Mouse (Mus musculus): ENCODE results near the gene Pkp2. TPM values are rescaled to one million over a fixed set of nuclear protein-coding genes. Genes with fewer than 3 reads are reported as not detected.

Pkp2 gene
- polyA plus RNA-seq (2014; fragmentation: Illumina TruSeq; extraction: RNeasy Lipid Tissue Mini Kit (QIAGEN cat#74804); ENCODE audit: low read depth, low replicate concordance) = 3.0 TPM

GRCm38 (mm10) chr16:16213079-16213760 is at the start of gene Pkp2:
TSS of gene Pkp2 (plus strand) at chr16:16213318.

GRCm38 (mm10) chr16:16302369-16303137 is 89.4 kb downstream of the Pkp2 start, which contains the start of gene Yars2:
TSS of gene Yars2 (plus strand) at chr16:16302965.

Other genes with a start within 250 kb of the Pkp2 start
- gene Yars2, start 89.6 kb downstream of the Pkp2 start, polyA plus RNA-seq (2014; fragmentation: Illumina TruSeq; extraction: RNeasy Lipid Tissue Mini Kit (QIAGEN cat#74804); ENCODE audit: low read depth, low replicate concordance) = 49.9 TPM
- gene Dnm1l, start 145.6 kb downstream of the Pkp2 start, polyA plus RNA-seq (2014; fragmentation: Illumina TruSeq; extraction: RNeasy Lipid Tissue Mini Kit (QIAGEN cat#74804); ENCODE audit: low read depth, low replicate concordance) = 304 TPM

Measured in adrenal gland, adult 10 weeks (tissue).